Mouse (Mus musculus): ENCODE results near the gene Ostf1. TPM values are rescaled to one million over a fixed set of nuclear protein-coding genes. Genes with fewer than 3 reads are reported as not detected.

Gene Ostf1
- polyA plus RNA-seq, 1 experiment from 2014 or later: 125 TPM

DNA sequence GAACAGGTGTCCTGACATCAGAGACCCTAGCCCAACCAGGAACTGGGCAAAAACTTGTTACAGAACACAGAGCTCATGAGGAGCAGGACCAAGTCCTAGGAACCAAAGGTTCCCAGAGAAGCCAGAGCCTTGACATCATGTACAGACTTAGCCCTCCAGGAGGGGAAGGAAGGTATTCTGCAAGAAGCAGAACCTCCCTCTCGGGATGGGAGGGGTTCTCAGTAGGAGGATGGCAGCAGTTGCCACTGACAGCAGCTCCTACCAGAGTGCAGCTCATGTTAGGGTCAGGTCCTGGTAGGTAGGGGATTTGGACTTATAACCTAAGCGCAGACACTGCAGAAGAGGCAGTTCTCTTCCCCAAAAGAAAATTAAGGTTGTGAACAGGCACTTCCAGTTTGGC lies 7.7 kb downstream of the Ostf1 start:
- no peak for ATAC-seq (ENCODE audit: insufficient number of reproducible peaks, low FRiP score, low TSS enrichment, low read depth)
- Histone ChIP-seq H3K9ac (no peak overlapping the region), H3K9me3 (replicated peaks) (no peaks in the 10 kb centered on the region), H3K4me1 (peaks cover 9% of the 10 kb centered on the region), H3K36me3 (no peaks in the 10 kb centered on the region), H3K4me2 (replicated peaks) (no peak overlapping the region), H3K27me3 (no peaks in the 10 kb centered on the region), H3K4me3 (replicated peaks) (no peak overlapping the region), H3K27ac (replicated peaks) (no peak overlapping the region)
- WGBS: 59% methylated on average over 2 of the region's 2 CpGs

DNA sequence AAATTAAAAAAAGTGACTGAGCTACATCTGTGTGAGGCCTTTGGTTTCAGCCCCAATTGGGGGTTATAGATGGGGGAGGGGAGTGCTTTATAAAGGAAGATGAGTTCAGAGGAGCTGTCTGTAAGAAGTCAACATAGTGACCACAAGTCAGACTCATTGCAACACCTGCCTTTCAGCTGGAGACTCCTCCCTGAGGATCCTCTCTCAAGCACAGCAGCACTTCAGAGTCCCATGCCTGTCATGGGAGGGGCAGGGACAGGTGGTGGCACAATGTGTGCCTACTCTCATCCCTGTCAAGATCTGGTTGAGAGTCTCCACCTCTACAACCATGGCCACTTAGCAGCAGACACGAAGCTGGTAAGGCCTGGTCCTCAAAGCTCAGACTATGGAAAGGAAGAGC lies 11.9 kb downstream of the Ostf1 start:
- no peak overlapping the region for H3K9ac ChIP-seq
- 0 out of 2 replicates have a peak overlapping the region, but pooled peaks have one; percentile 39 for H3K27ac ChIP-seq (replicated peaks)
- peaks cover 13% of the 10 kb centered on the region; the same call in 1 of the 2 replicates for H3K4me1 ChIP-seq
- no peak overlapping the region for H3K4me3 ChIP-seq (replicated peaks)
- no peak for ATAC-seq (ENCODE audit: insufficient number of reproducible peaks, low FRiP score, low TSS enrichment, low read depth)
- 59% methylated on average over 1 of the region's 1 CpGs for WGBS
- no peaks in the 10 kb centered on the region for H3K27me3 ChIP-seq
- no peaks in the 10 kb centered on the region for H3K9me3 ChIP-seq (replicated peaks)
- H3K36me3 ChIP-seq: no peaks in the 10 kb centered on the region
- no peak overlapping the region for H3K4me2 ChIP-seq (replicated peaks)

DNA sequence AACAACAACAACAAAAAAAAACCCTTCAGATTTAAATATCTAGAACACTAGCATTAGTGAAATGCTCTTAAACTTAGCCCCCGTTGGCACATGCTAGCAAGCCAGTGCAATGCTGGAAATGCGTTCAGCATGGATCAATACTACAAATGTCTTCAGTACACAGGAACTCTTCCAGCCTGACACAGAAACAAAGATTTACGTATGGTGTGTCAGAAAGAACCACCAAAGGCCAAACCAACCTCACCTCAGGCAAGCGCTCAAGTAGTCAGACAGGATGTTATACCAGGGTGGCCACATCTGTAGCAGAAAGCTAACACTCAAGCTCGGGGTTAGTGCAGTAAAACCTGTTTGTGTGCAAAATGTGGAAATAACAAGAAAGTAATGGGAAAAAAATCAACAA lies 12.6 kb downstream of the Ostf1 start:
- 51% methylated on average over 5 of the region's 5 CpGs for WGBS
- no peaks in the 10 kb centered on the region for H3K27me3 ChIP-seq
- H3K9me3 ChIP-seq (replicated peaks): no peaks in the 10 kb centered on the region
- H3K4me2 ChIP-seq (replicated peaks): no peak overlapping the region
- peak overlapping the region; percentile 39; the same call in 1 of the 2 replicates for H3K27ac ChIP-seq (replicated peaks)
- H3K4me3 ChIP-seq (replicated peaks): no peak overlapping the region
- no peak for ATAC-seq (ENCODE audit: insufficient number of reproducible peaks, low FRiP score, low TSS enrichment, low read depth)
- no peak overlapping the region for H3K9ac ChIP-seq
- H3K36me3 ChIP-seq: no peaks in the 10 kb centered on the region
- H3K4me1 ChIP-seq: peaks cover 13% of the 10 kb centered on the region; the same call in 1 of the 2 replicates

DNA sequence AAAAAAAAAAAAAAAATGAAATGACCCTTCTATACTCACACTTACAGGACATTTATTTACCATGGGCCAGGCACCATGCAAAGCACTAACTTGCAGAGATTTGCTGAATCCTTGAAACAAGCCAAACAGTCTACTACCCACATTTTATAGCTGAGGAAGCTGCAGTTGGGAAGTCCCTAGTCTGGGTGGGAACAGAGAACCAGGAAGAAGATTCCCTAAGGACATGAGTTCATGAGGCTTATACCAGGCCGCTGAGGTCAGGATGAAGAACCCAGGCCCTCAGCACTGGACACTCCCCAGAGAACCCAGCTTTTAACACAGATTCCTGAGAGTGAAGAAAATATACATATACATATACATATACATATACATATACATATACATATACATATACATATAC lies 14.1 kb downstream of the Ostf1 start:
- Histone ChIP-seq H3K4me3 (replicated peaks) (no peak overlapping the region), H3K4me1 (peaks cover 18% of the 10 kb centered on the region), H3K36me3 (no peaks in the 10 kb centered on the region), H3K27me3 (no peaks in the 10 kb centered on the region), H3K4me2 (replicated peaks) (no peak overlapping the region), H3K27ac (replicated peaks) (no peak overlapping the region), H3K9me3 (replicated peaks) (no peaks in the 10 kb centered on the region), H3K9ac (no peak overlapping the region)
- WGBS: 83% methylated on average over 1 of the region's 1 CpGs
- ATAC-seq (ENCODE audit: insufficient number of reproducible peaks, low FRiP score, low TSS enrichment, low read depth): no peak

DNA sequence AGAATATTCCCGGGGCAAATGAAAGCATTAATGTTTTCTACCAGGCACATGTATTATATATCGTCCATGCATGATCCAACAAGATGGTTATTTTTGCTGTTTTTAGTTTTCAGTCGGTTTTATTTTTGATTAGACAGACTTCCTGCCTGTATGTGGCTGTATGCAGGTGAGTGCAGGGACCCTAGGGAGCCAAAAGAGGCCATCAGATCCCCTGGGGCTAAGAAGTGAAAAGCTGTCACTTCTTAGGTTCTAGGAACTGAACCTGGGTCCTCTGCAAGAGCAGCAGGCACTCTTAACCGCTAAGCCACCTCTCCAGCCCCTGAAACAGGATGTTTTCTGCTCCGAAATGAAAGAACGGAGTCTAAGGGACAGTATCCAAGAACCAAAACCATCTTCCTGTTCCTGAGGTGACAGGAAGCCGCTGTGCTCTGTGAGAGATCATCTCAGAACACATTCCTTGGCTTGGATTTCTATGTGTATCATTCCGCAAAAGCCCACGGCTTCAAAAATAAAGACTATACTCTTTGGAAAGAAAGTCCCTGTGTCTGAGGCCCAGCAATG lies 15.9 kb downstream of the Ostf1 start:
- Histone ChIP-seq H3K4me3 (replicated peaks) (no peak overlapping the region), H3K9me3 (replicated peaks) (no peaks in the 10 kb centered on the region), H3K36me3 (no peaks in the 10 kb centered on the region), H3K4me1 (peaks cover 18% of the 10 kb centered on the region), H3K27ac (replicated peaks) (0 out of 2 replicates have a peak overlapping the region, but pooled peaks have one; percentile 18), H3K9ac (no peak overlapping the region), H3K27me3 (no peaks in the 10 kb centered on the region), H3K4me2 (replicated peaks) (no peak overlapping the region)
- 66% methylated on average over 9 of the region's 9 CpGs for WGBS
- no peak for ATAC-seq (ENCODE audit: insufficient number of reproducible peaks, low FRiP score, low TSS enrichment, low read depth)

DNA sequence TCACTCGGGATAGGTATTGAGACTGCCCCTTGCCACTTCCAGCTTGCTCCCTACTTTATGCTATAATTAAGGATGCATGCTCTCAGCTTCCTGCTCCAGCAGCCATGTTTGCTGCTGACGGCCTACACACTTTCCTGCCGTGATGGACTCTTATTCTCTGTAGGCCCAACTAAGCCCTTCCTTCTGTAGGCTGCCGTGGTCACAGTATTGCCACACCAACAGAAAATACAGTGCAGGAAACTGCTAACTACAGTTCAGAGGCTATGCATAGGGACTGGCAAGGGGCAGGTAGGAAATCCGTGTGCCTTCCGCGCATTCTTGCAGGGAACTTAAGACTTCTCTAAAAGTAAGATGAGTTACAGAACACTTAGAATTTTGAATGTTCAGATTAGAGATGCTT lies 17.3 kb downstream of the Ostf1 start:
- 71% methylated on average over 7 of the region's 7 CpGs for WGBS
- H3K9ac ChIP-seq: no peak overlapping the region
- no peaks in the 10 kb centered on the region for H3K36me3 ChIP-seq
- H3K9me3 ChIP-seq (replicated peaks): no peaks in the 10 kb centered on the region
- H3K27me3 ChIP-seq: no peaks in the 10 kb centered on the region
- H3K4me1 ChIP-seq: peaks cover 13% of the 10 kb centered on the region
- no peak overlapping the region for H3K27ac ChIP-seq (replicated peaks)
- H3K4me3 ChIP-seq (replicated peaks): no peak overlapping the region
- ATAC-seq (ENCODE audit: insufficient number of reproducible peaks, low FRiP score, low TSS enrichment, low read depth): no peak
- H3K4me2 ChIP-seq (replicated peaks): no peak overlapping the region

DNA sequence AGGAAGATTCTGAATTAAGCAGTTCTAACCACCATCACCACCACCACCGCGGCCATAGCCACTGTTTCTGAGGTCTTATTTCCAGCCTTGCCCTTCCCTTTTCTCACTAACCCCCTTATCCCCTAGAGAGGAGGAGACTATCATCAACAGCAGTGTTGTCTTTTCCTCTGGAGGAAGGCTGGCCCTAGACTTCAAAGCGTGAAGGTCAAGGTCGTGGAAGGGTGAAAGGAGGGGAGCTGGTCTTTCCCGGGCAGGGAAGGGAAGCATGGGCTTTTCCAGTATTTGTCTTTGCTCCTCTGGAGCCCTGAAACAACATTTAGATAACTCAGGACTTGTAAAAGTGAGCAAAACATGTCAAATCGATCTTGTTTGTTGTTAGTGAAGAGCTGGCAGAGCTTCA lies 22.6 kb downstream of the Ostf1 start:
- Histone ChIP-seq H3K4me1 (peaks cover 16% of the 10 kb centered on the region), H3K27ac (replicated peaks) (no peak overlapping the region), H3K4me3 (replicated peaks) (no peak overlapping the region), H3K9me3 (replicated peaks) (no peaks in the 10 kb centered on the region), H3K4me2 (replicated peaks) (no peak overlapping the region), H3K27me3 (no peaks in the 10 kb centered on the region), H3K9ac (no peak overlapping the region), H3K36me3 (no peaks in the 10 kb centered on the region)
- ATAC-seq (ENCODE audit: insufficient number of reproducible peaks, low FRiP score, low TSS enrichment, low read depth): no peak
- WGBS: 65% methylated on average over 6 of the region's 6 CpGs

DNA sequence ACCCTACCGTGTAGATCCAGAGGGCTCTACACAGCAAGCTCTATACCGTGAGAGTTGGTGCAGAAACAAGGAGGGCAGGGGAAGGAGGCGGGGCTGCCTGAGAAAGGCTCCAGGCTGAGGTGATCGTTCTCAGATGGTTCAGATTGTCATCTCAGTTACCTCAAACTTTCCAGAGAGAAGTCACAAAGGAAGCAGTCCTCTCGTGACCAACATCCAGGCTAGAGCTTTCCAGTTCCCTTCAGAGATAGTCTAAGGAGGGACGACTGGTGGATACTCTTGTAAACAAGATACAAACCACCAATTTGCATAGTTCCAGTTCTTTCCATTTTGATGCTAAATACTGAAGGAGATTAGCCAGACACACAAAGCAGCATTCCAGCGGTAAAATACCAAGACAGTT lies 23.7 kb downstream of the Ostf1 start:
- H3K4me1 ChIP-seq: peaks cover 11% of the 10 kb centered on the region
- H3K4me3 ChIP-seq (replicated peaks): no peak overlapping the region
- no peak overlapping the region for H3K9ac ChIP-seq
- no peak overlapping the region for H3K4me2 ChIP-seq (replicated peaks)
- WGBS: 34% methylated on average over 7 of the region's 7 CpGs
- no peaks in the 10 kb centered on the region for H3K9me3 ChIP-seq (replicated peaks)
- H3K27me3 ChIP-seq: no peaks in the 10 kb centered on the region
- no peak for ATAC-seq (ENCODE audit: insufficient number of reproducible peaks, low FRiP score, low TSS enrichment, low read depth)
- no peaks in the 10 kb centered on the region for H3K36me3 ChIP-seq
- no peak overlapping the region for H3K27ac ChIP-seq (replicated peaks)

DNA sequence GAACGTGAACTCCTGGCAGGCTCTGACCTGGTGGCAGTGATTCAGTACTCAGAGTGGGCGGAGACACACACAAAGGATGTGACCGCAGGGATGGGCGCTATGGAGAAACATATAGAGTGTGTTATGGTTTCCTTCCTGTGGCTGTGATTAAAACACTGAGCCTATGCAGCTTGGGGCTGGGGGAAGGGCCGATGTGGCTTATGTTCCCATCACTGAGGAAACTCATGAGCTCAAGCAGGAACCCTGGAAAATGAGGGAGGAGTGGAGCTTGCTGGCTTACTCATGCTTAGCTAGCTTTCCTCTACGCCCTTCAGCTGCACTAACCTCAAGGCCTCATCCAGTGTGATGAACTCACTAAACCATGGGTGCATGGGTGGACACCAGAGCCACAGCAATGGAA lies 28.6 kb downstream of the Ostf1 start:
- ATAC-seq (ENCODE audit: insufficient number of reproducible peaks, low FRiP score, low TSS enrichment, low read depth): no peak; the same call in 1 of the 2 replicates
- Histone ChIP-seq H3K36me3 (peaks cover 3% of the 10 kb centered on the region; the same call in 1 of the 2 replicates), H3K9ac (no peak overlapping the region), H3K4me2 (replicated peaks) (no peak overlapping the region), H3K4me1 (peaks cover 11% of the 10 kb centered on the region), H3K27ac (replicated peaks) (no peak overlapping the region), H3K9me3 (replicated peaks) (no peaks in the 10 kb centered on the region), H3K27me3 (no peaks in the 10 kb centered on the region), H3K4me3 (replicated peaks) (no peak overlapping the region)
- 85% methylated on average over 6 of the region's 6 CpGs for WGBS

DNA sequence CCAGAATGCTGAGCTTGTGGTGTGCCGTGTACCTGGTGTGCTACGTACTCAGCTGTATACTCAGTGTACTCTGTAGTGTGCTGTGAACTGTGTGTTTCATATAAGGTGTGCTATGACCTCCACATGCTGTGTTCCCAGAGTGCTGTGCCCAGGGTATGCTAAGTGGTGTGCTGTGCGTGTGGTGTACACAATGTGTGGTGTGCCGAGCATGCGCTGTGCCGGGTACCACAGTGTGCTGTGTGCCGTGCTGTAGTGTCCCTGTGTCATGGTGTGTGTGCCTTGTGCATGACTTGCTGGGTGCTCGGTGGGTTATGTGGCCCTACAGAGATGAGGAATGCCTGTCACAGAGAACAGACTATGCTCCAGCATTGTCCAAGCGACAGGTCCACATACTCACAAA lies 31.0 kb downstream of the Ostf1 start:
- H3K27me3 ChIP-seq: no peaks in the 10 kb centered on the region
- H3K36me3 ChIP-seq: peaks cover 3% of the 10 kb centered on the region; the same call in 1 of the 2 replicates
- H3K4me3 ChIP-seq (replicated peaks): no peak overlapping the region
- H3K9me3 ChIP-seq (replicated peaks): no peaks in the 10 kb centered on the region
- WGBS: 97% methylated on average over 9 of the region's 9 CpGs
- H3K4me2 ChIP-seq (replicated peaks): no peak overlapping the region
- H3K4me1 ChIP-seq: no peaks in the 10 kb centered on the region
- no peak overlapping the region for H3K9ac ChIP-seq
- ATAC-seq (ENCODE audit: insufficient number of reproducible peaks, low FRiP score, low TSS enrichment, low read depth): no peak
- H3K27ac ChIP-seq (replicated peaks): no peak overlapping the region

DNA sequence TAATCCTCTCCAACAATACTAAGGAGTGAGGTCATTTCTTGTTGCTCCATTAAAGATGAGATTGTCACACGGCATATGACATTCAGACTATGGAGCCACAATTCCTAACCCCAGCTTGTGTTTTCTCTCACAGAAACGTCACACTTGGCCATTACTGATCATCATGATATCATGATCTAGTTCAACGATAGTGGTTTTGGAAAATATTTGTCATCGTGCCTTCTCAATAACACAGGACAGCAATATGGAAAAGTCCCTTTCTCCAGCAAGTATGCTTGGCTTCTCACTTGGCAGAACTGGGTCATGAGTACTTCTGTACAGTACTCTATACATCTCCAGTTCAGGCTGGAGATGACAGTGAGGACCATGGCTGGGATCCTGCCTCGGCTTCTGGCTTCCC lies 32.0 kb downstream of the Ostf1 start:
- Histone ChIP-seq H3K4me3 (replicated peaks) (no peak overlapping the region), H3K36me3 (peaks cover 3% of the 10 kb centered on the region; the same call in 1 of the 2 replicates), H3K9me3 (replicated peaks) (no peaks in the 10 kb centered on the region), H3K9ac (no peak overlapping the region), H3K27me3 (no peaks in the 10 kb centered on the region), H3K27ac (replicated peaks) (no peak overlapping the region), H3K4me1 (no peaks in the 10 kb centered on the region), H3K4me2 (replicated peaks) (no peak overlapping the region)
- WGBS: 89% methylated on average over 5 of the region's 5 CpGs
- ATAC-seq (ENCODE audit: insufficient number of reproducible peaks, low FRiP score, low TSS enrichment, low read depth): no peak

DNA sequence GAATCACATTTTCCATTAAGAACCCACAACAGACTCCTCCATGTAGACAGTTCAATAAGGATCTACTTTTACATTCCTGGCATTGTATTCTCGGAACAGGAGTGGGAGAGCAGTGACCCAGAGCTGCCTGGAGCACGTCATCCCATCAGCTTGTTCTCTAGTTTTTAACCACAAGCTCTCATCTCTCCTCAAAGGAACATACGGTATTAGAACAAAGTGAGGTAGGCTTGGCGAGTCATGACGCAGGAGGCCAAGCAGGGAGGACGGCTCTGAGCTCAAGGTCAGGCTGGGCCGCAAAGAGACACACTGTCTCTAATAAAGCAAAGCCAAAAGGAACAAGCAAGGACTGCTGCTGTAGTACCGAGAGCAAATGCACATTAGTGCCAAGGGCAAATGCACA lies 32.6 kb downstream of the Ostf1 start:
- Histone ChIP-seq H3K4me3 (replicated peaks) (no peak overlapping the region), H3K27me3 (no peaks in the 10 kb centered on the region), H3K4me1 (no peaks in the 10 kb centered on the region), H3K9ac (no peak overlapping the region), H3K4me2 (replicated peaks) (no peak overlapping the region), H3K36me3 (peaks cover 3% of the 10 kb centered on the region; the same call in 1 of the 2 replicates), H3K9me3 (replicated peaks) (no peaks in the 10 kb centered on the region), H3K27ac (replicated peaks) (no peak overlapping the region)
- WGBS: 66% methylated on average over 8 of the region's 8 CpGs
- ATAC-seq (ENCODE audit: insufficient number of reproducible peaks, low FRiP score, low TSS enrichment, low read depth): no peak

Data from embryonic facial prominence, embryonic 15.5 days (tissue).